Mouse (Mus musculus) cerebellum, postnatal 4 days (tissue): ENCODE measurements around the gene Padi2.

Source experiments
- DNase-seq, 2 experiments: peaks; one replicate each; pipeline ENCODE4 v3.0.0; 2022; ENCODE audit warnings: low spot score in 2 of 2, mixed read lengths in 1 of 2

The Padi2 gene

GRCm38 (mm10) chr4:140959128-140959679, 53.1 kb downstream of the Padi2 start:
- DNase-seq: no peak

GRCm38 (mm10) chr4:140959715-140960479, 53.8 kb downstream of the Padi2 start:
- DNase-seq: no peak

- DNase-seq: peak; percentile 83 to 93
These were observed 54.8 kb downstream of the Padi2 start, which contains the start of gene Sdhb for GRCm38 (mm10) chr4:140960781-140961466. TSS of gene Sdhb (plus strand) at chr4:140961203.

GRCm38 (mm10) chr4:140961467-140962206, 55.5 kb downstream of the Padi2 start:
- DNase-seq: no peak

- DNase-seq: no peak
These were observed 56.2 kb downstream of the Padi2 start for GRCm38 (mm10) chr4:140962207-140962909.

GRCm38 (mm10) chr4:140962950-140963349, 56.8 kb downstream of the Padi2 start:
- no peak for DNase-seq

- DNase-seq: no peak
These were observed 57.9 kb downstream of the Padi2 start for GRCm38 (mm10) chr4:140963941-140964597.

- DNase-seq: peak; percentile 39 to 75
These were observed 58.5 kb downstream of the Padi2 start for GRCm38 (mm10) chr4:140964620-140965019.

GRCm38 (mm10) chr4:140967386-140968159, 61.4 kb downstream of the Padi2 start:
- DNase-seq: no peak

- no peak for DNase-seq
These were observed 65.5 kb downstream of the Padi2 start for GRCm38 (mm10) chr4:140971691-140972090.

- no peak for DNase-seq
These were observed 68.3 kb downstream of the Padi2 start for GRCm38 (mm10) chr4:140974408-140974807.

- DNase-seq: no peak
These were observed 69.2 kb downstream of the Padi2 start for GRCm38 (mm10) chr4:140975356-140975755.

GRCm38 (mm10) chr4:140977278-140977677, 71.1 kb downstream of the Padi2 start:
- DNase-seq: no peak

- DNase-seq: no peak
These were observed 71.9 kb downstream of the Padi2 start for GRCm38 (mm10) chr4:140977886-140978692.

GRCm38 (mm10) chr4:140981605-140982004, 75.5 kb downstream of the Padi2 start:
- DNase-seq: no peak

GRCm38 (mm10) chr4:140982808-140983207, 76.7 kb downstream of the Padi2 start:
- no peak for DNase-seq

- no peak for DNase-seq
These were observed 77.3 kb downstream of the Padi2 start for GRCm38 (mm10) chr4:140983442-140983841.

GRCm38 (mm10) chr4:140984544-140984943, 78.4 kb downstream of the Padi2 start:
- no peak for DNase-seq

GRCm38 (mm10) chr4:140986024-140986710, 80.0 kb downstream of the Padi2 start:
- DNase-seq: no peak
